Mouse (Mus musculus): ENCODE data around the gene Fzr1.

Gene Fzr1

DNA sequence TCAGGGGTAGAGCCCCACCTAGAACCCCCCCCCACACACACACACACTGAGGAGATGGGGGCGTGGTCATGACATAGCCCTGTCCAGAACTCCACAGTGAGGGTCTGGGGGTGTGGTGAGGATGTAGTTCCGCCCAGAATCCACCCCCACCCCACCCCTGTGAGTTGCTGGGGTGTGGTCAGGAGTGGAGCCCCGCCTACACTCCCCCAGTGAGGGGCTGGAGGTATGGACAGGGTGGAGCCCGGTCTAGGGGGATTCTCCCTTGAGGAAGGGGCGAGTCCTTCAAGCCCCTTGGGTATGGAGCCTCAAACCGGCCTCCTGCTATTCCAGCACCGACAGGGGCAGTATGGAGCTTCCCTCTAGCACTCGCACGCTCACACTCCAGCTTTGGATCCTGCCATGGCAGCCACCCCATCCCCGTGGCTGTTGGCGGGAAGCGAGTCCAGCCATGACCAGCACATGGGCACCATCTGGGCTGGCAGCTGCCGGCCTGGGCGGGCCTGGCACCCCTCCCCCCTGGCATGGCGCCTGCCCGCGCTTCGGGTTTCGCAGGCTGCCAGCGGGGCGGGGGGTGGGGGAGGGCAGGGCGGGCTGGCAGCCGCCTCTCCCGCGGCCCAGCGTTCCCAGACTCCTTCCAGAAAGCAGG, 38.4 kb upstream of the Fzr1 start:
- DNase-seq (ENCODE audit: low spot score), result peak; percentile 88

DNA sequence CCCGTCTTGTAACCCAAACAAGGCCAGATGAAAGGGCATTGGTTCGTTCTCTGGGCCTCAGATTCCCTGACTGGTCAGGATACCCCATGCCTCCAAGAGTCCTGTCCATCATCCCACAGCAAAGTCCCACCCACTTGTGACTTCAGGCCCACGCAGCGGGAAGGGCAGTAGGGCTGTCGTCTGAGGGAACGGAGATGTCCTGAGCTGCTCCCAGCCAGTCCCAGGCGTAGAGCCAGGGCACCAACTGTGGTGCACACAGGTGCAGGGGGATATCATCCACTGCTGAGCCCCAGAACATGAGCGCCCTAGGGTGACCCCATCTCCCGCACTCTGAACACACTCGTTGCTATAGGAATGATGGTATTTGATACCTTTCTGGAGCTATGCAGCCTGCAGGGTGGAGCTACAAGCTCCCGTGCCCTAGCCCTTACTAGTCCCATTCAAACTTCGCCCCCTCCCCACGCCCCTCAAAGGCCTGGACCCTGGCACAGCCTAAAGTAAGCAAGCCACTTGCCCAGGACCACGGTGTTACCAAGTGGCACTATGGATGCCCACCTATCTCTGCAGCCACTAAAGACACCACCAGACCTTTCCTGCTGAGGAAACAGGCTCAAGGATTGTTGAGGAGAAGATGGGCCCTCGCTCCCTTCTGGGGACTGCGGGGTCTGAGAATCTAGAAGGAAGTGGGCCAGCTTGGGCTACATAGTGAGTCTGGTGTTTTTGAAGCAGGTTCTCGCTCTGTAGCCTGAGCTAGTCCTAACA, 37.4 kb upstream of the Fzr1 start:
- DNase-seq (ENCODE audit: low spot score), result no peak

DNA sequence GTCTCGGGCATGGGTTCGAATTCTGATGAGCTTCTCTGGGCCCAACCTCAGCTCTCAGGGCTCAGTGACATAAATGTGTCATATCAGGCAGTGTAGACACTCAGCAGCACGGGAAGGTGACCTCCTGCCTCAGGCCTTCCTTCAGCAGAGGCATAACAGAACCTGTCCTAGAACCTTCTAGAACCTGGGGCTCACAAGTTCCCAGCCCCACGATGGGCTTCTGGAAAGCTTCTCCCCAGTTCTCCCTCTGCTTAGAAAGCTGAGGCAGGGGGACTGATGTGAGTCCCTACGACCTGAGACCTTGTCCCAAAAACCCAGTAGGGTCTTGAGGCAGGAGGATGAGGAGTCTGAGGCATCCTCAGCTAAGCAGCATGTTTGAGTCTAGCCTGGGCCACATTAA, 36.8 kb upstream of the Fzr1 start:
- DNase-seq (ENCODE audit: low spot score), result no peak

DNA sequence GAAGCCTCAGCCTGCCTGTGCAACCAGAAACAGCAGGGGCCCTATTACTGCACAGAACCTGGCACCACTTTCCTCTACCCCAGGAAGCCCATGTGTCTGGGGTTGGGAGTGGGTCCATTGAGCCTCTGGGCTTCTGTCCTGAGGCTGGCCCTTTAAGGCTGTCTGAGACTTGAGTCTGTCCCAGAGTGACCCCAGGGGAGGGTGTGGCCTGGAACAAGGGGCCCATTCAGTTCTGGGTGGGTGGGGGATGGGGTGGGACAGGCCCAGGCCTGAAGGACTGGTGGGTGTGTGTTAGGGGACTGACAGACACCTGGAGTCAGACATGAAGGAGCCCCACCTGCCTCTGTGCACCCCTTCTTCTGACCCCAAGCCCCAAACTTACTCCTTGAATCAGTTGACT, 36.4 kb upstream of the Fzr1 start:
- DNase-seq (ENCODE audit: low spot score), result peak; percentile 62

DNA sequence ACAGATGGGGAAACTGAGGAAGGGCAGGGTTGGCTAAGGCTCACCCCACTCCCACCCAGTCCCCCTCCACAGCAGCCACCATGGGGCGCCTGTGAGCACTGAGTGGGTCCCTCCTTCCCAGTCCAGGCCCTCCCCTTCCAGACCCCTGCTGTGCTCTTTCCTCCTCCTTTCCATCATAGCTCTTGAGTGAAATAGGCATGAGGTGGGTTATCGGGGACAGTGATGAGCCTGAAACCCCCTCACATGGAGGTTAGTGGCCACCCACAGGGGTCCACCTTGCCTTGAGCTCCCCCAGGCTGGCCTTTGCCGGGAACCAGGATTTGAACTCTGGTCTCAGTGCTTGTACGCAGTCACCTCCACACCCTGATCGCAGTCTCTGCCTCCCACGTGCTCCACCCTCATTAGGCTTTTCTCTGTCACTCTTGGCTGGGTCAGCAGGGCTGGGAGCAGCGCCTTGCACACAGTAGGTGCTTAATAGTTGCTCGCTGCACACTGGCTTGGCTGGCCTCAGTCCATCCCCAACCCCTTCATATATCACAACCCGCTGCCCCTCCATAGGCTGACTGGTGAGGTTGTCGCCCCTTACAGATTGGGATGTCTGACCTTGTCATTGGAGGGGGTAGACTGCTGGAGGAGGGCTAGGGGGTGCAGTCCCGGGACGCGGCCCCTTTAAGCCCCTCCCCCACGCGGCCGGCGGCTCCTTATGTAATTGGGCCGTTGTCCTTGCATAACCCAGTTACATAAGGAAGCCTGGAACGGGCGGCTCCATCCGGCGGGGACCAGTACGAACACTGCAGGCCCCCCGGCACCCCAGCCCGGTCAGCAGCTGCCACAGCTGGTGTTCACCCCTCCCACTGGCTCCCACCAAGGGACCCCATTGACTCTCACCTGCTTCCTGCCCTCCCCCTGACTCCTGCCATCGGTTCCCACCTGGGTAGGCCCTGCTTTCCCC, 35.3 kb upstream of the Fzr1 start:
- peak; percentile 74 for DNase-seq (ENCODE audit: low spot score)

DNA sequence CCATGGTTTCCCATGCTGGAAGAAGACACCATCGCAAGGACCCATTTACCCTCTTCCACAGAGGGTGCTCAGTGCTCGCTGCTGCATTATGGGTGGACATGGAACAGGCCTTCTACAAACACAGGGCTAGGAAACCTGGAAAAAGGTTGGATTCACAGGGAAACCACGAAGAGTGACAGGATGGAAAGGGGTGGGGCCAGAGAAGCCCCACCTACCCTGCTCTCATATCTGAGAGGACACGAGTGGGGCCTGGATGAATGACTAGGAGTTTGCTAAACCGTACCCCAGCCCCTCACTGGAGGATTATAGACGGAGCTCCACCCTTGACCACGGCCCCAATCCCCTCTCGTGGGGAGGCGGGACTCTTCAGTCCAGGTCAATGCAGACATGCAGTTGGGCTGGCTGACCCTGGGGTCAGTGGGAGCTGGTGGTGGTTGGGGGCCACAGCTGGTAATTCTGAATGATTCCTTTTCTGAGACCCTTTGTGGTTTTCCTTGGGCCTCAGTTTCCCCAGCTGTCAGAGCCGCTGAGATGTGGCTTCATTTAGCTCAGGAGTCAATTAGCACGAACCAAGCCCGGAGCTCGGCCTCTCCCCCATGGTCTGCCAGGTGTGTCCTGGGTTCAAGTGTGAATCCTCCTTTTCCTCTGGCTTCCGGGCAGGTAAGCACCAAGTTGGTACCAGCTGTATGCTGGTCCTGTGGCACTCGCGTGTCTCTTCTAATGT, 34.4 kb upstream of the Fzr1 start:
- DNase-seq (ENCODE audit: low spot score), result peak; percentile 9

DNA sequence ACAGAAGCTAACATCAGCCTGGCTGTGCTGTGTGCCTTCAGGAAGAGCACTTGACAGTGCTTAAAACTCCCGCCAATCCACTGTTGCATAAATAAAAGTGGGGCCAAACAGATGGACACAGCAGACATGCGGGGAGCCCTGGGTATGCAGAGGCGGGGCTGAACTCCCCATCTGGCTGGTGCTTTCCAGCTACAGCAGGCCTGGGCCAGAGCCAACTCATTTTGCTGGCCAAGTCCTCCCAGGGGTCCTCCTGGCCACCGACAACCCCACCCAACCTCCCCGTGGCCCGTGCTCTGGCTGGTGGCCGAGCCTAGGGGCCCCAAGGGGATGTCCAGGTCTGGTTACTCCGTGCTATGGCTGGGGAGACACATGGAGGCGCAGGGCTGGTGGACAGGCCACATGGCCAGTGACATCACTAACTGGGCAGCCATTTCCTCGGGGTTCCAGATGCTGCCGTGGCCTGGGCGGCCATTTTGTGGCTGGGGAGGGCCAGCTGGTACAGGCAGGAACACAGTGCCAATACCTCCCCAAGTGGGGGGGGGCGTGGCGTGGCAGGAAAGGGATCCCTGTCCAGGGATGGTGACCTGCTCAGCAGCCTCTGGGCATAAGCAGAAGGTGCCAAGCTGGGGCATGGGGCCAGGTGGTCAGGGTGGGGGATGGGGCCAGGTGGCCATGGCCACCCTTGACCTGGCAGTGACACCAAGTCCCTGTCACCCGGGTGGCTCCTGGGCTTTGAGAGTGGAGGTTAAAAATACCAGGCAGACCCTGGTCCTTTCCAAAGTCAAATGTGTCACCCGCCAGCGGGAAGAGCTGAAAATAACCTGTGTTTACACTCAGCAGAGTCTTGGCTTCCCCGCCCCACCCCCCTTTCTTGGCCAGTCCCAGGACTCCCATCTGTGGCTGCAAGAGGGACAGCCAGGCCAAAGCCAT, 33.4 kb upstream of the Fzr1 start:
- DNase-seq (ENCODE audit: low spot score), result no peak

DNA sequence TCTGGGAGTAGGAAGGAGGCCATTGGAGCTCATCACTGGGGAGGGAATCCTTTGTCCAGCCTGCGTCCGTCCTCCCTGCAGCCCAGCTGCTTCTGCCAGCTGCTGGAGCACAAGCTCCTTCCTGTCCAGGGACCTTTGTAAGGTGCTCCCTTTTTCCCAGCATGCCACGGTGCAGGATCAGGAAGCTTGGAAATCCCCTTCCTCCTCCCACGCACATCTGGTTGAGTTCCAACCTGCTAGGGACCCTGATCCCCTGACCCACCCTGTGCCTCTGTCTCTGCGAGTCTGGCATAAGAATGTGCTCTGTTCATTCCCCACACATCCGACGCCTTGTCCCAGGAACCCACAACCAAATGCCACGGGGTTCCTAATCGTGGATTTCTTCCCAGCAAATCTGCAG, 32.7 kb upstream of the Fzr1 start:
- DNase-seq (ENCODE audit: low spot score), result no peak

DNA sequence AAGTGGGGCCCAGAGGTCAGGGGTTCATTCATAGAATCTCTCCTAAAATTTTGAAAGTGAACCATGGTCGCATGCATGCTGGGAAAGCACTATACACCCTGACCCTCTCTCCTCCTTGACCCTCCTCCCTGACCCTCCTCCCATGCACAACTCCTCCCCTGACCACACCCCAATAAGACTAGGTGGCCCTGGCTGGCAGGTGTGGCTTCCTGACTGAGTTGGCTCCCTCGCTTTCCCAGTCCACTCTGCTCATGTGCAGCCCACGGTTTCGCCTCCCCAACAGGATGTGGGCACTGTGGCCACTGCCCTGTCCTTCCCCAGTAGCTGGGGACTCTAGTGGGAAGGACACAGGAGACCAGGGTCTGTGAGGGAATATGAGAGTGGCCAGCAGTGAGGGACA, 32.0 kb upstream of the Fzr1 start:
- no peak for DNase-seq (ENCODE audit: low spot score)

DNA sequence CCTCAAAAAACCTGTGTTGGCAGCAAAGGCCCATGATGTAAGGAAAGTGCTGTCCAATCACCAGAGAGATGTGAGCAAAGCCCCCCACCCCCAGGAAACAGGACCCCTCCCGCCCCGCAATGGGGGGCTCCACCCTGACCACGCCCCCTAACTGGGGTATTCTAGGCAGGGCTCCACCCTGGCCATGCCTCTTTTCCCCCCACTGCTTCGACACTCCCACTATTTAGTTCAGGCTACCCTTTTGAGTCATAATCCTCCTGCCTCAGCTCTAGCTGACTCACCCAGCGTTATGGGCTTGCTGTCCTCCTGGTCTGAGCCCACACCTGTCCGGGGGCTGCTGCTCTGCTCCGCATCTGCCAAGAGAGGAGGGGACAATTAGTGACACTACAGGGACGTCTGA, 31.0 kb upstream of the Fzr1 start:
- DNase-seq (ENCODE audit: low spot score), result no peak

DNA sequence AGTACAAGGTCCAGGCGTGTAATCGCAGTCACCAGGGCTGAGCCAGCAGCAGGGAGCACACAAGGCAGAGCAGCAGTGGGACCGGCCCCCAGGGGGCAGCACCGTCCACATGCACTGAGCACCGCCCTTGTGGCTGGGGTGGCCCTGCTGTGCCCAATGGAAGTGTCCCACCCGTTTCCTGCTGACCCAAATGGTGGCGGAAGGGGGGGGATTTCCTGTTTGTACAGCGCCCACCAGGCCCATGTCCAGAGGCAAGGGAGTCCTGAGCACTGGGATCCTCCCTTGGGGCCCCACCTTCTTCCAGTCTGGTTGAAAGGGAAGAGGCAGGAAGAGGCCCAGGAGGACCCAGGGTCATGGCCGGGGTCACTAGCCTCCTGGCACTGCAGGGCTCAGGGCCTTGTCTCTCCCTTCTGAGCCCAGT, 30.6 kb upstream of the Fzr1 start:
- DNase-seq (ENCODE audit: low spot score), result peak; percentile 83

DNA sequence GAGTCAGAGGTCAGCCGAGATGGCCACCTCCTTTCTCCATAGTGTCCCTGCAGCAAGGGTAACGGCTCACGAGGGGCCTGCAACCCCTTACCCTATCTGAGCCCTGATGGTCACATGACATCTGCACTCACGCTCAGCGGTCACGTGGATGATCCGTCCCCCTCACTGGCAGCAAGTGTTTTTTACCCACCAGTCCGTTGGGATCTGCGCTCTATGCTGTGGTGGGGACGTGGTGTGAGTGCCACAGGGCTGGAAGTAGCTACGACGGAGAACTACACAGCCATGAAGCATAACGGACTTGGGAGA, 30.1 kb upstream of the Fzr1 start:
- DNase-seq (ENCODE audit: low spot score), result no peak

DNA sequence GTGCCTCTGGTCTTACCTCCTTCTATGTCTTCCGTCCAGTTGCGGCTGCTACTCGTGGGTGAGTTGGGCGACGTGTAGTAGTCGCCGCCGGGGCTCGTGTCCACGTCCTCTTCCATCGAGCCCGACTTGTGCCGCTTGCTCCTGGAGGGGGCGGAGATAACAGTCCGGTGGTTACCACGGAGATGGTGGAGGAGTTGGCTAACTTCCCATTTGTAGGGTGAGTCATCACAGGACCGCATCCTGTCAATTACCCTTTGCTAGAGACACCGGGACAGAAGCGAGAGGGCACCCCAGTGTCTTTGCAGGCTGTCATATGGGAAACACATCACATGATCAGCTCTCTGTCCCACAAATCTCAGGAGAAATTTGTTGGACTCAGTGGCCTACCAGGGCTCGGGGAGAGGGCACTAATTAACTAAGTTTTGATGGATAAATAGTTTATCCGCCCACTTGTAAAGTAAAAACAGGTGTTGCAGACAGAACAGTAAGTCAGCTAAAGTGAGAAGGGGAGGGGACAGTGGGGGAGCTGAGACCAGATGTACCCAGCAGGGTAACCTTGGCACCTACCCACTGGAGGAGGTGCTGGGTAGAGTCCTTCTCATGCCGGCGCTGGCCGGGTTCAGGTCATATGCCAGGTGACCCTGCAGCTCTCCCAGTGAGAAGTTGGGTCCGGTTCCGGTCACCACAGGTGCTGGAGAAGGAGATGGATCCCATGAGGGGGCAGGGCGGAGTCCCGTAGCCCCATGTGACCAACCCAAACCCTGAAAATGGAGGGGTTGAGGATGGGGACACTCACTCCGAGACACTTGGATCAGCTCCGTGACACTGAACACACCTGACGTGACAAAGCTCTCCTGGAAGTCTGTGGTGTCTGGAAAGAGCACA, 29.5 kb upstream of the Fzr1 start:
- peak; percentile 72 for DNase-seq (ENCODE audit: low spot score)

DNA sequence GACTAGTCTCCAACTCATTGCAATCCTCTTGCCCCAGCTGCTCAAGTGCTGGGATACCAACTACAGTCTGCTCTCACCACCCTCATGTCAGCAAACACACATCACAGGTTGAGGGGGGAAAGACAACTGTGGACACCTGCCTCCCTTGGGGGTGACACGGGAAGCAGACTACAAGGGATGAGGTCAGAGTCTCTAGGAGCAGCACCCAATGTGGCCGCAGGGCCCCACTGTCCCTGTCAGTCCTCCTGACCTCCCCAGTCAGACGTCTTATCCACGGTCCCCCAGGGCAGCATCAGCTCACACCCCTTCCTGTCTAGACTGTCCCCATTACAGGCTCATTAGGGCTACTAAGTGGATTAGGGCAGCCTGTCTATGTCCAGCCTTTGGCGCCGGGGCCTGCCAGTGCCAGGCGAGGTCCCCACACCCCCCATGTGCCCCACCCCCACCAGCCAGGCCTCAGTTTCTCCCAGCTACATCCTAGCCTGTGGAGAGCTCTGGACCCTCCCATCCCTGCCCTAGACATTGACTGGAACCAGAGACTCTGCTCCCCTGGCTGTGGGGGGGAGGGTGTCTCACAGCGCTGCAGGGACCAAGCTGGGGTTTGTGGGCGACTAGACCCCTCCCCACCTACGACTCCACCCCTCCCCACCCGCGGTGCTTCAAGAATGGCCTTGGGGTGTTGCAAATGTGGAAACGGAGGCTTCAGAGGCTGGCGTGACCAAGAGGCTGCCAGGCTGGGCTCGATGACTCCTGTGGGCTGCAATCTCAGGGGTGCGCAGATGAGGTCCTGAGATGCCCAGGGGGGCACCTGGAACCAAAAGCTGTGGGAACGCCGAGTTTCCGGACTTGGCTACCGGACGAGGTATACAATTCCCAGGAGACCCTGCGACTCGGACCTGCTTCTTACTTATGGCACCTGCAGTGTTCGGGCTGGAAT, 28.5 kb upstream of the Fzr1 start:
- no peak for DNase-seq (ENCODE audit: low spot score)

DNA sequence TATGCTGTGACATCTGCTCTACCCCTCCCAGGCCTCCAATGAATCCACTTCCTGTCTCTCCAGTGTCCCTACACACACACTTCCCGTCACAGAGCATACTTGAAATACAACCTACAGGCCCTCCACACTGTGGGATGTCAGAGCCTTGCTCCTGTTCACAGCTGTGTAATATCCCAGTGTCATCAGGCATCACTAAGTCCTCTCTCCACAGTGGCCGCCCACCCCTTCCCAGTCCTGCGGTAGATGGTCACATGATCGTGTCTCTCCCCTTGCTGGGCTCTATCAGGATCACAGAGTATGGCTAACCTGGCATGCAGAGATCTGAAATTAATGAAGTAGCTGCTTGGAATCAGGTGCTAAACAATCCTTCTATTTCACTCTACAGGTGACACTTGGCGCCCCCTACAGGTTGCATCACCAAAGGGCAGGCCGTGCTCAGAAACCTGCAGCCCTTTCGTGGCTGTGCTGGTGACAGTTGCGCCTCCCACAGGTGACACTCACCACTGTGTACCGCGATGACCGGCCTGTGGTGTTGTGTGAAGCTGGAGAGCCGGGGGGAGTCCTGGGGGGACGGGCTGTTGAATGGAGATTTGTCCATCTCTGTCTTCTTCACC, 27.4 kb upstream of the Fzr1 start:
- DNase-seq (ENCODE audit: low spot score), result no peak

DNA sequence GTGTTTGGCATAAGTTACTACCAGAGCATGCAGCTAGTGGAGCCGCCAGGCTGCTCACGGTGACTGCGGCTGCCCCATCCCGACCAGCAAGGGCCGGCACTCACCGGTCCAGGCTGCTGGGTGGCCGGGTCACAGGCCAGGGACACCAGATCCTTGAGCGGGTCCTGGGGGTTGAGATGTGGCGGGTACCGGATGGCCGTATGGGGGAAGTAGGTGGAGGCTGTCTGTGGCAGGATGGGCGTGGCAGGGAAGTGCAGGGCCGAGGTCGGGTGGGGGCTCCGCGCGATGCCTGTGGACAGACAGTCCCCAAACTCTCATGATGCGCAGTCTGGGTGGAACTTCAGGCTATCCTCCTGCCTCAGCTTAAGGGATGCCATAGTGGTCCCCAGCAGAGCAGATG, 26.4 kb upstream of the Fzr1 start:
- no peak for DNase-seq (ENCODE audit: low spot score)

DNA sequence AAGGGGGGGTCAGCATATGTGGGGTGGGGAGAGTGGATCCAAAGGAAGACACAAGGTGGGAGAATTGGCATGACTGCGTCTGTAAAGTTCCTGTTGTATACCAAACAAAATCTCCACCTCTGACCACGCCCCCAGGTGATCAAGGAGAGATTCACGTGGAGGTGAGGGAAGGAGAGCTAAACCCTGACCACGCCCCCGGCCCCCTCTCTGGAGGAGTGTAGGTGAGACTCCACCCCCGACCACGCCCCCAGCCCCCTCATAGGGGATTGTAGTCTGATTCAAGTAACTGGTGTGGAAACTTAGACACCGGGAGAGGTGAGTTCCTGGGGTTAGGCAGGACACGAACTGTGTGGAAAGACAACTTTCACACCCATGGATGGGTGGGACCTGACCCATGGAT, 25.8 kb upstream of the Fzr1 start:
- DNase-seq (ENCODE audit: low spot score), result no peak

DNA sequence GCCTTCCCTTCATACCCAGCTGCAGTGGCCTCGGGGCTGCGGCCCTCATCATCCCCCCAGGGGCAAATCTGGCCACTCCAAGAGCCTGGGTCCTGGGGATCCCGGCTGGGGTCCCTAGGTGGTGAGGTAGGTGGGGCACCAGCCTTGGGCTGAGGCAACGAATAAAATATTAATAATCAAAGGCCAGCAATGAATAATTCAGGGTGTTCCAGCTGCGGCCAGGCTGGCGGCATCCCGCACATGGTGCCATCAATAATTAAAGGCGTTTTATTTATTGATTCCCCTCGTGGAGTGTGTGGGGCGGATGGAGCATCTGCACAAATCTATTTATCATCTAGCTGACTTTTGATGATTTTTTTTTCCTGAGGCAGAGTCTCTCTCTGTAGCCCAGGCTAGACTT, 25.2 kb upstream of the Fzr1 start:
- DNase-seq (ENCODE audit: low spot score), result no peak

Data from embryo, embryonic 10.5 days (tissue).